Mouse (Mus musculus) bone marrow, adult 2 months (tissue): ENCODE measurements around the gene Rasl11a.

Experiments used
- CTCF ChIP-seq: fragments of 200-500 bp; IDR thresholded peaks from 2 replicates; pipeline ENCODE4 v1.5.1; 2011; ENCODE audit warnings: low read length, control low read depth; ENCODE audit not compliant: control insufficient read depth, insufficient read depth
- POLR2A ChIP-seq: fragments of 200-500 bp; IDR thresholded peaks from 2 replicates; pipeline ENCODE4 v1.6.1; 2011; ENCODE audit warnings: low read depth, mild to moderate bottlenecking, control low read depth, low read length, borderline replicate concordance; ENCODE audit not compliant: control insufficient read depth

- no peak for TF ChIP-seq CTCF
- no peak for TF ChIP-seq POLR2A
Observed at GRCm38 (mm10) chr5:146860222-146860998, 15.5 kb downstream of the Rasl11a start.
